Mouse (Mus musculus) granulocyte monocyte progenitor cell, adult 5-6 weeks (primary cell): ENCODE measurements at regions not wholly inside any gene's neighbourhood (a gene's known extent, or its start where the extent isn't known, plus 50 kb on each side); places are given as distances from the start of the nearest gene placed in this dataset.
"Not testable (repeated sequence)": the region's sequence is repeated elsewhere in the genome, so short reads cannot be mapped to it uniquely, and the experiment has no call there.

Source experiments
- ATAC-seq: replicated peaks from 2 replicates; pipeline ENCODE4 v1.8.0; 2016; ENCODE audit warnings: mild to moderate bottlenecking, moderate TSS enrichment, inconsistent platforms; ENCODE audit not compliant: poor library complexity, severe bottlenecking

DNA sequence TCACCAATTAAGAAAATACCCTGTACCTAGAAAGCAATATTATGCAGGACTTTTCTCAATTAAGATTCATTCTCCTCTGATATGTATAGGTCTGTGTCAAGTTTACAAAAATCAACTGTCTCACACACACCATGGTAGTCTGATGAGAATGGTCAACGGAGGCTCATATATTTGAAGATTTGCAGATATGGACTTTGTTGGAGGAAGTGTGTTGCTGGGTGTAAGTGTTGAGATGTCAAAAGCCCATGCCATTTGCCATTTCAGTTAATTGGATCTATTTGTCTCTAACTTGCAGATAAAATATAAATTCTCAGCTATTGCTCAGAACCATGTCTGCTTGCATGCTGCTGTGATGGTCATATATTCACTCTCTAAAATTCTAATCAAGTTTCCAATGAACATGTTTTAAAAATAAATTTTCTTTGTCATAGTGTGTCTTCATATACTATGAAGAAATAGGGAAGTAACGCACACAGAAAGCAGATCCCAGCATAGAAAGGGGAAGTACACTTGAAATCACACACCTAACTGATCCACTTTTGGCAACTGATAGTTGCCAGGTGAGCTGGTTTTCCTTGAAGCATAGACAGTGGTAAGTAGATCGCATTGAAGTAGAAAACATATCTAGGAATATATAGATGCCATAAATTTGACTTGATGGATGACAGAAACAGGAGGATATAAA lies 326.4 kb downstream of the Gm11232 start:
- peak; percentile 99 for ATAC-seq

DNA sequence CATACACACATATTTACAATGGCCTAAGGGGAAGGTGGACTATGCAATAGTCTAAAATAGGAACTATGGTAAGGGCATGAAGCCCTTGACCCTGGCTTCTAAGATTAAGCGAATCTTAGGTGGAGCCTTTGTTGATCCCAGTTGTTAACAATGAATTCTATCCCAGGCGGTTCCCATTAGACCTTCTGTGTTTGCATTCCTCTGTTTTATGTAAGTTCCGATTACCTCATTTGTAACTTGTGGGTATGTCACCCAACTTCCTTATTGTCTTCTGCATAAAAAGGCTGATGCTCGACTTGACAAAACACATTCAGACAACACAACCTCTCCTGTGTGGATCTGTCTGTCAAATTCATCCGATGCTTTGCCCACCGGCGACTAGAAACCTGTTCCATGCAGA lies 335.6 kb downstream of the Gm11232 start:
- not testable (repeated sequence) for ATAC-seq

DNA sequence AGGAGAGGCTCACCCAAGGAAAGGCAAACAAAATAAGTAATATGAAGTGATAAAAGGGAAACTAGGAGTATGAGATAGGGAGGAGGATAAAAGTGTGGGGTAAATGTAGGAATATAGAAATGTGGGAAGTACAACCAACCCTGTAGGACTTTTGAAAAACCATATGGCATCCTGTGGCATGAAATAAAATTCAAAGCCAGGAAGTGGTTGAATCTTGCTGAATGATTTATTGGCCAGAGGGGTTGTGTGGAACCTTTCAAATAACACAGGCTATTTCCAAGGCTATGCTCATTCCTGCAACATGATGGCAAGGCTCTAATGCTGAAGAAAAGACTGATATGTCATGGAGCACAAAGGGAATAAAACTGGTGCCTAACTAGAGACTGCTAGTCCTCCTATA lies 347.9 kb downstream of the Gm11232 start:
- ATAC-seq = no peak

DNA sequence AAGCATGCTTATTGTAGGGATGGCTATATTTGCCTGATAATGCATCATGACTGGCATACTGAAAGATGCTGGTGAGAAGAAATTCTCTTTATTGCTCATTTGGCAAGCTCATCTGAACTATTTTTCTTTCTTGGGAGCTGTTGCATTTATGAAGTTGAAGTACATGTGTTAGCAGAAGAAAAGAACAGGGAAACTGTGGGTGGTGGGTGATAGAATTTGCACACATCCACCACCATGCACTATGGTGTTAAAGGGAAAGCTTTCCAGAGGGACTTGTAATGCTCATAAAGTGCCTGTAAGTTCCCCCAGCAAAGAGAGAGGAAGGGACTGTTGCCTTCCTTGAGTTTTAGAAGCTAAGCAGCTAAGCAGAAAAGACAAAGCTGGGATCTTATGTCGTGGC lies 367.3 kb downstream of the Gm11232 start:
- ATAC-seq = no peak

DNA sequence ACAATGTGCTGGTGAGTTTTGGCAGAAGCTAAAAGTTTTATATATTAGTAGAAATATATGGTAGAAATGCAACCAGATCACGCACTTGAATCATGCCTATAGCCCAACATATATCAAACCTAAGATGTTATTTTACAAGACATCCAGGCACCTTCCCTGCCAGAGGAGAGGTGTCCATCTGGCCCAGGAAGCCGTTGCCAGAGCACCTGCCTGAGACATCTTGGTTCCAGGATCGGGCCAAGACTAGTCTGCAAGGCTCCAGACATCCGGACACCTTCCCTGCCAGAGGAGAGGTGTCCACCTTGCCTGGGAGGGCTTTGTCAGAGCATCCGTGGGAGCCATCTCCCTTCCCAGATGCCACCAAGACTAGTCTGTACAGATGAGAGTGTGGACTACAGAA lies 388.5 kb downstream of the Gm11232 start:
- ATAC-seq = no peak

DNA sequence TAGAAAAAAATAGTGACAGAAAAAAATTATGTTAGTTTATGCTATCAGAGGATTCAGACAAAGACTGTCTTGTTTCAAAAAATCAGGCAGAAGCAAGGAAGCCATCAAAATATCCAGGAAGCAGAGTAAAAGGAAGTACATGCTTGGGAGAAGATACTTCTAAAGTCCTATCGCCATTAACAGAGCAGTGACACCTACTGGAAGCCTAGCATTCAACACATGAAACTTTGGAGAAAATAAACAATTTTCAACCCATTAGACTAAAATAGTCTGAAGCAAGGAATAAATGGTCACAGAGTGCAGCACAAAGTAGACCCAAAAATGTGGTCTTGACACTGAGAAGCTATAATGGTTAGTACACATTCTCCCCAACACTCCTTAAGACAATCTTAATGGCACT lies 394.0 kb downstream of the Gm11232 start:
- no peak for ATAC-seq

DNA sequence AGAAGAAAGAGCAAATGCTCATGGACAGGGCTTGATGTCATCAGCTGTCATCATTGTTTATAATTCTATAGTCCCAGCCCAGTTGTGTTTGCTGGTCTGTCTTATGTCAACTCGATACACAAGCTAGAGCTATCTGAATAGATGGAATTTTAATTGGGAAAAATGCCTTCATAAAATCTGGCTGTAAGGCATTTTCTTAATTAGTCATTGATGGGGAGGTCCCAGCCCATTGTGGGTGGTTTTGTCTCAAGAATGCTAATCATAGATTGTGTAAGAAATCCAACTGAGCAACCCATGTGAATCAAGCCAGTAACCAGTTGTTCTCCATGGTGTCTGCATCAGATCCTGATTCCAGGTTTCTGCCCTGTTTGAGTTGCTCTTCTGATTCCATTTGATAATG lies 400.1 kb downstream of the Gm11232 start:
- ATAC-seq = no peak

DNA sequence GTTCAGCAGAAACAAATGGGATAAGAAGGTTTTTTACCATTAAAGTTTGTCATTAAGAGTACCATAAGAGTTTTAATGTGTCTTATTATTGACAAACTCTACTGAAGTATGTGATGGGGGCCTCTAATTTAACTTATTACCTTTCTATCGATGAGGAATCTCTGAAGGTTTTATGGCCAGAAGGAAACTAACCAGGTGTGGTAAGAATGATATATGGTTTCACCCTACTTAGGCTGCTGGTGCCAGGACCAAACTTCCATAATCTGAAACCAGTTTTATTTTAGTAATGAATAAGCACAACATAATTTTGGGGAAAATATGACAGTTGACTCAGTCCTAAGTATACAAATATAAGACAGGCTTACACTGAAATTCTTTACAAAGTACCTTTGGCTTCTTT lies 401.1 kb downstream of the Gm11232 start:
- no peak for ATAC-seq

DNA sequence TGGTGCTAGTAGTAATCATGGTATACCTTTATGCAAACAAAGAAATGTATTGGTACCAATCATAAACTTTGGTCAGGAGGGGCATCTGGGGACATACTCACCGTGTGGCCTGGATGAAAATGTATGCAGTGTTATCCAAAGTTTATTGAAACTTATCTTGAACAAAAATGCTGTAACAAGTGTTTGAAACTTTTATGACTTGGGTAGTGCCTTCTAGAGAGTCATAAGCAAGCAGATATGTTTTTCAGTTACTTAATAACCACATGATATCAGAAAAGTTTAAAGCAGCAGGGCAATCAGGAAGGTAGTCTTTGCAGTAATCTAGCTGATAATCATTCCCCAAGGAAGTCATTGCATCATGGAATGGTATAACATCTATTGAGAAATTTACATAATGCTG lies 401.5 kb downstream of the Gm11232 start:
- ATAC-seq = no peak

DNA sequence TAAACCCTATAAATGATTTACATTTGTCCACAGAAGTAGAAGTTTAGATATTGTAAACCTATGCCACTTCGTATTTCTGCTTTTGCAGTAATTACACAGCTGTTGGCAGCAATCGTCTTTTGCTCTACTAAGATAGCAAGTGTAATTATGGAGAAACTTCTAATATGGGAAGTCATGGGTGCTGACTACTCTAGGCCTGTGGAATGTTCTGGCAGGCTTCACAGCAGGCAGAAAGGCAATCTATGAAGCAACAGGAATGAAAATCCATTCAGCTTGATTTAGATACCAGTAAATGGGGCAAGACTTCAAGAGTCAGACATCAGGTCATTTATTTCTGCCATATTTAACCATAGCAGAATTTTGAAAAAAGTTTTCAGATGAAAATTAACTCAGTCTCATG lies 405.9 kb downstream of the Gm11232 start:
- ATAC-seq = no peak

DNA sequence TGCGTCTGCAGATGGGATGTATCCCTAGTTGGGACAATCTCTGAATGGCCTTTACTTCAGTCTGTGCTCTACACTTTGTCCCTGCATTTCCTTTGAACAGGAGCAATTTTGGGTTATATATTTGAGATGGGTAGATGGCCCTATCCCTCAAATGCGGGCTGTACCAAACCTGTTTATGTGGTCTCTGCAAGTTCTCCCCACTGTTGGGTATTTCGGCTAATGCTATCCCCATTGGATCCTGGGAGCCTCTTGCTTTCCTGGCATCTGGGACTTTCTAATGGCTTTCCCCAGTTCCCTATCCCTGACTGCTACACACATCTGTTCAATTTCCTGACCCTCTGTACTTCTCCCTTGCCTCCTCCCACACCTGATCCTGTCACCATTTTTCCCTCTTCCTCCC lies 414.7 kb downstream of the Gm11232 start:
- no peak for ATAC-seq

DNA sequence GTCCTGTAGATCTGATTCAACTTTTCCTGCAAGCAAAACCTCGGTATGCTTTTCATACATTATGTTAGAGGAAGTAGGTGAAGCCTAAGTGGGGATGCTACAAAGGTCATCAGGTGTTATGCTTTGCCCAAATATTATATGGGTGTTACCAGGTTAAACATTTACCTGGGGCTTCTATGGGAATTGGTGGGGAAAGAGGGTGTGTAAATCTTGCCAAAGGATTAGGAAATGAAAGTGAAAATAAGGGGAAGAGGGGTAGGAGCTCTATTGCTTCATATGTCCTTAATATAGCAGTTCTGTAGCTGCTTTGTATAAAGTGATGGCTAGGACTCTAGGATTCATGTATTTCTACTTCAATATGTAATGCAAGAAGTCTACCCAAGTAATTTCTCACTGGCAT lies 419.2 kb downstream of the Gm11232 start:
- peak; percentile 96 for ATAC-seq

DNA sequence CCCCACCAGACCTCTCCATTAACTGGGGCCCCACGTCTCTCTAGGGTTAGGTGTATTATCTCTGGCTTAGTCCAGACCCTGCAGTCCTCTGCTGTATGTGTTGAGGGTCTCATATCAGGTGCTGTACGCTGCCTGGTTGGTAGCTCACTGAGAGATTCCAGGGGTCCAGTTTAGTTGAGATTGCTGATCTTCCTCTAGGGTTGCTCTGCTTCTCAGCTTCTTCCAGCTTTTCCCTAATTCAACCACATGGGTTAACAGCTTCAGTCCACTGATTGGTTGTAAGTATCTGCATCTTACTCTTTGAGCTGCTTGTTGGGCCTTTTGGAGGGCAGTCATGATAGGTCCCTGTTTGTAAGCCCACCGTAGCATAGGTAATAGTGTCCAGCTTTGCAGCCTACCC lies 425.1 kb downstream of the Gm11232 start:
- ATAC-seq = no peak

DNA sequence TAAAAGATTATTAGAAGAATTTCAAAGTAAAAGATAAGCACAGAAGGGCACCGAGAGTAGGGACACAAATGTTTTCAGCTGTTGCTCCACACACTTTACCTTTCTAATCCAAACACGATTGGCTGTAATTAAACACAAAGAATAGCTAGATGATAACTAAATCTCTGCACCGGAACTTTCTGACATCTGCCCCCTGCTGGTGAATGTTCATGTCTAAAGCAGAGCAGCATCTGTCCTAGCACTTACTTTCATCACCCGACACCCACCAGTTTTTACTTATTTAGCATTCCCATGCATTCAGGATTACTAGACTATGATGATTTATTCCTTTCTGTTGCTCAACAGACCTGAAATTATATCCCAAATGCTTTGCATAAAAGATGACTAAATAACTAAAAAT lies 425.7 kb downstream of the Gm11232 start:
- no peak for ATAC-seq

DNA sequence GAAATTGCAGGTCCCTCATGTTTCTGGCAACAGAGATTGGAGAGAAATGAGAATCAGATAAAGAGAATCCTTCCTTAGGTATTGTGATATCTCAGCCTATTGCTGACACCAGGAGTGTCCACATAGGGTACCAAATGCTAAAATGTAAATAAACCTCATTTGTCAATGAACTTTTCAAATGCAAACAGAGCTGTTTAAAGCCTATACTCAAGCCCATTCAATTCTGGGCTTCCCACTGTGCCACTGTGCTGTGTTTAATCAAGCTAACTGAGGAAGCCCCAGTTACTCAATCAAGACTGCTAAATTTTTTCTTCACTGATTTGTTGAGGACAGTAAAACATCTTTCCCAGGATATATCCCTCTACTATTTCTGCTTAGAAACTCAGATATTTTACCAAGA lies 441.2 kb downstream of the Gm11232 start:
- no peak for ATAC-seq

DNA sequence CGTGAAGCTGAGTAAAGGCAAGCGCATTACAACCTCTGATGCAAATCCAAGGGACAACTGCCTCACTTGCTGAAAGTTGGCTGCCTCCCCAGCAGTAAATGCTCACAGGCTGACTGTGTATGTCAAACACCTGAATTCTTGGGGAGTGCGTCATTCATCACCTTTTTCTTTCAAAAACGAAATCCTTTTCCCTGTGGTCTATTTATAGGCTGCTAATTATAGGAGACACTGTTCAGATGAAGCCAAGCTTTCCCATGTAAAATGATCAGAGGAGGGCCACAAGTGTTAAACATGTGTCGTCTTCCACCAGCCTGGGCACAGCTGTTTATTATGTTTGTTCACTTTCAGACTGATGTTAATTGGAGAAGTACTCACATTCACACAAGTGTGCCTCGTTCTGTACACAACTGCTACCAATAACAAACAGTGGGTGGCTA lies 450.6 kb downstream of the Gm11232 start:
- no peak for ATAC-seq

DNA sequence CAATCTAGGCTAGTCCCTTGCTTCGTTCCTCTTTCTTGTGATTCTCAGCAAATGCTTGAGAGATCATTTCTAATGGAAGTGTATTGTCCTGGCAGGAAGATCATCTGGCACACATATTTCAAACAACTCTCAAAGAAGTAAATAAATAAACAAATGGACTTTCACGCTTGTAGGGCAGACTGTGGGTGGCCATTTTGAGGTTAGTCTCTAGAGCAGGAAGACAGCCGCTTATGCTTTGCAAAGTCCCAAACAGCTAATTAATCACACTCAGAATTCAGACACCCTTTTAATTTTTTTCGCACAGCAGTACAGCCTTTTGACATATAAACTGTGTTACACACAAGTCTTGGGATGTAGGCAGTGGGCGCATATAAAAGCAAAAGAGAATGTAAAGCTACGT lies 451.1 kb downstream of the Gm11232 start:
- ATAC-seq = no peak

DNA sequence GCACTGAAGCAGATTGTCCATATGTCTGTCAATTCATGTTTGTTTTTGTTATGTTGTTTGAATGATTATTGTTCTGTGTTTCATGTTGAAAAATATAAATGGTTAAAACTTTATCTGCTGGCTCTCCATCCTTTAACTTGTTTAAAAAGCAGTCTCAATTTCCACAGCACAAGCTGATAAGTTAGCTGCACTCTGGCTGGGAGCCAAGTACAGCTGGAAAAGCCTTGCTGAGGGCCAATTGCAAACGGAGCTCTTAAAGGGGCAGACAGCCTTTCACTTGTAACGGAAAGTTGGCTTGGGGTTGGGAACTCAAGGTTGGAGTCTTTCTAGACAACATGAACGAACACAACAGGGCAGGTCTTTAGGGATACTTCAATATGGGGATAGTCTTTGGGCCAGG lies 462.0 kb downstream of the Gm11232 start:
- not testable (repeated sequence) for ATAC-seq

DNA sequence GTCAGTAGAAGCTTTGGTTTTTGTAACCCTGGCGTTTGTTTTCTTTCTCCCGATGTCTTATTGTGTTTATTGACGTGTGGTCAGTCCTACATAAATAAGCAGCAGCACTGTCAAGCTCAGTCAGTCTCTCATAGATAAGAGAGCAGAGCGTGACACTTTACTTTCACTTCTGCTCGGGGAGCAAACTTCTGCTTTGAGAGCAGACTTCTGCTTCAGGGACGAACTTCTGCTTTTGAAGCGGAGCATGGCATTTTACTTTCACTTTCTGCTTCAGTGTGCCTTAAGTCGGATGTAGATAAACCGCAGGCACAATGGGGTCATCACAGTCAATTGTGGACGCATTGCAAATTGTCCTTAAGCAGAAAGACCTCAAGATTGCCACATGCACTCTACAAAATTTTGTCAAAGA lies 466.0 kb downstream of the Gm11232 start:
- ATAC-seq = peak; percentile 95

DNA sequence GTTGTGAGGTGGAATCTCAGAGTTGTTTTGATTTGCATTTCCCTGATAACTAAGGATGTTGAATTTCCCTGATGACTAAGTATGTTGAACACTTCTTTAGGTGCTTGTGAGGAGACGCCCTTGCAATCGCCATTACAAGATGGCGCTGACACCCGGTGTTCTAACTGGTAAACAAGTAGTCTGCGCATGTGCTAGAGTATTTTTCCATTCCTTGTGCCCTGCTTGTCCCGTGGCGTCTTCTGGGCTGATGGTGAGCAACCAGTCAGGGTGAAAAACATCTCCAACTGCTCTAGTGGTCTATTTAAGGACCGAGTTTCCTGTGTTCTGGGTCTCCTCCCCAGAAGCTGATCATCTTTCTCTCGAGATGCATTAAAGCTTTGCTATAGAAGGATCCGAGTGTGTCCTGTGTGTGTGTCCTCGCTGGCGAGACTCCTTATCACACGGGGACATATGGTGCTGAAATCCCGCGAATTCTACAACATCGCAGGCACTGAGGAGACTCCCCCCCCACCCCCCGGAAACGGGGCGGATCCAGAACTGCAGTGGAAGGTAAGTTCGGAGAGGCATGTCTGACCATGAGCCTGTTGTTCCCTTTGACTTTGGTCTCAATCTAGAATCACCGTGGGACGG lies 466.5 kb downstream of the Gm11232 start:
- ATAC-seq = peak; percentile 92

DNA sequence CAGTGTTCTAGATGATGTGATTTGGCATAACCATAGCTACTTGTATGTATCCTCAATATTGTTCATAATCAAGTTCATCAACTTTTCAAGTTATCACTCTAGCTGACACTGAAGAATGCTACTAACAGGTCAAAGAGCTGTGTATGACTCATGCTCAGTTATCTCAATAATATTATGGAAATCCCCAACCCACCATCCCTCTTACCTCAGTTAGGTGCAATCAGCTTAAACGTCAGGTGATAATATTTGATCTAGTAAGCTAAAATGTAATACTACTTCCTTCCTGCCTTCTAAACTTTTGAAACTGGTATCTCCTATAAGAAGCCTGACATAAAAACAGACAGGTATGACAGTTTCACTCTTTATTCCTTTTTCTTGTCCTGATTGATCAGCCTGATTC lies 474.6 kb downstream of the Gm11232 start:
- no peak for ATAC-seq

DNA sequence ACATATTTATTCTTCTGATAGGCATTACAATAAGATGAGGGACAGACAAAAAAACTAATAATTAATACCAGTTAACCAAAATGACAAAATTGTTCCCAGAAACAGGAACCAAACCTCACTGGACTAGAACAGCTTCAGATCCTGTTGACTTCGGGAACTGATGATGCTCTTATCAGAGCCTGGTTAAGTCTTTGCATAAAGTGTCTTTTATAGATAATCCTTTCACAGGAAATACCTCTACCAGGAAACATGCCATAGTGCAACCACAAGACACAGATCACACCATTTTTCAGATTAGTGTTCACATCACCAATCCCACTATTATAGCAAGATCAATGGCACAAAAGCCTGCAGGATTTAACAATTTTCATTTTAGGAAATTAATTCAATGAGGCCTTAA lies 478.1 kb downstream of the Gm11232 start:
- no peak for ATAC-seq
